31 mouse cellular contexts compared by ENCODE assay signal in genomic region chr3:132431805-132432204, GRCm38 (mm10).
"Had no signal": no experiment of that assay in that cellular context is flagged by ENCODE, and none has a peak within 500 bp of the region (broad histone marks: within the 10 kb centered on the region; RNA-seq: fewer than 3 reads in every experiment).

No protein-coding gene starts in this region.

- H3K27me3 ChIP-seq: limb, embryonic 12.5 days; limb, embryonic 13.5 days; limb, embryonic 15.5 days; liver, embryonic 12.5 days; liver, embryonic 13.5 days; liver, embryonic 15.5 days; lung, embryonic 15.5 days; megakaryocyte, embryonic 14.5 days; midbrain, embryonic 12.5 days; midbrain, embryonic 13.5 days; midbrain, embryonic 15.5 days had no signal

- H3K4me2 ChIP-seq: limb, embryonic 12.5 days; limb, embryonic 13.5 days; limb, embryonic 15.5 days; liver, embryonic 11.5 days; liver, embryonic 12.5 days; liver, embryonic 13.5 days; liver, embryonic 15.5 days; lung, embryonic 14.5 days; lung, embryonic 15.5 days; midbrain, embryonic 11.5 days; midbrain, embryonic 12.5 days; midbrain, embryonic 13.5 days; midbrain, embryonic 15.5 days had no signal

- H3K4me1 ChIP-seq: liver, embryonic 12.5 days; liver, embryonic 13.5 days; liver, embryonic 15.5 days; lung, embryonic 15.5 days; megakaryocyte, embryonic 14.5 days; midbrain, embryonic 10.5 days; midbrain, embryonic 12.5 days; midbrain, embryonic 13.5 days; midbrain, embryonic 15.5 days had no signal

- ATAC-seq: liver, embryonic 12.5 days; liver, postnatal 0 days; lung, postnatal 0 days; midbrain, embryonic 13.5 days; midbrain, embryonic 15.5 days; midbrain, embryonic 16.5 days had no signal

- H3K36me3 ChIP-seq: limb, embryonic 10.5 days; limb, embryonic 12.5 days; limb, embryonic 13.5 days; limb, embryonic 15.5 days; liver, embryonic 12.5 days; liver, embryonic 13.5 days; liver, embryonic 15.5 days; lung, embryonic 15.5 days; midbrain, embryonic 10.5 days; midbrain, embryonic 12.5 days; midbrain, embryonic 13.5 days; midbrain, embryonic 15.5 days had no signal

- H3K4me3 ChIP-seq: limb, embryonic 10.5 days; limb, embryonic 12.5 days; limb, embryonic 13.5 days; limb, embryonic 15.5 days; liver, embryonic 12.5 days; liver, embryonic 13.5 days; liver, embryonic 15.5 days; lung, embryonic 15.5 days; megakaryocyte, embryonic 14.5 days; midbrain, embryonic 10.5 days; midbrain, embryonic 12.5 days; midbrain, embryonic 13.5 days; midbrain, embryonic 15.5 days; myocyte had no signal

- H3K9me3 ChIP-seq: limb, embryonic 10.5 days; limb, embryonic 12.5 days; limb, embryonic 13.5 days; limb, embryonic 15.5 days; liver, embryonic 12.5 days; liver, embryonic 13.5 days; liver, embryonic 15.5 days; lung, embryonic 15.5 days; midbrain, embryonic 10.5 days; midbrain, embryonic 12.5 days; midbrain, embryonic 13.5 days; midbrain, embryonic 15.5 days had no signal

- DNase-seq: left cerebral cortex, postnatal 4 days; liver; liver, embryonic 13.5 days; liver, postnatal 0 days; lung, adult 18-20 months; lung, adult 2 months; lung, embryonic 14.5 days; lung, postnatal 10 days; lung, postnatal 14 days; lung, postnatal 36 days; lung, postnatal 4 days; midbrain, embryonic 14.5 days had no signal

- H3K27ac ChIP-seq: limb, embryonic 10.5 days; limb, embryonic 12.5 days; limb, embryonic 13.5 days; limb, embryonic 15.5 days; liver, embryonic 12.5 days; liver, embryonic 13.5 days; liver, embryonic 14.5 days; liver, embryonic 15.5 days; lung, embryonic 15.5 days; macrophage; midbrain, embryonic 10.5 days; midbrain, embryonic 12.5 days; midbrain, embryonic 13.5 days; midbrain, embryonic 15.5 days had no signal

- H3K9ac ChIP-seq: limb, embryonic 12.5 days; limb, embryonic 13.5 days; limb, embryonic 15.5 days; liver, embryonic 12.5 days; liver, embryonic 13.5 days; liver, embryonic 14.5 days; liver, embryonic 15.5 days; liver, postnatal 0 days; lung, embryonic 14.5 days; lung, embryonic 15.5 days; midbrain, embryonic 12.5 days; midbrain, embryonic 13.5 days; midbrain, embryonic 15.5 days had no signal
